Mouse (Mus musculus): ENCODE measurements around the gene Olfr724. TPM values are rescaled to one million over a fixed set of nuclear protein-coding genes. Genes with fewer than 3 reads are reported as not detected.
"Not testable (repeated sequence)": the region's sequence is repeated elsewhere in the genome, so short reads cannot be mapped to it uniquely, and the experiment has no call there.

Gene Olfr724
- polyA plus RNA-seq (2016; fragmentation: Nextera tagmentation; extraction: Ambion mirVana): not detected in 2 replicates

DNA sequence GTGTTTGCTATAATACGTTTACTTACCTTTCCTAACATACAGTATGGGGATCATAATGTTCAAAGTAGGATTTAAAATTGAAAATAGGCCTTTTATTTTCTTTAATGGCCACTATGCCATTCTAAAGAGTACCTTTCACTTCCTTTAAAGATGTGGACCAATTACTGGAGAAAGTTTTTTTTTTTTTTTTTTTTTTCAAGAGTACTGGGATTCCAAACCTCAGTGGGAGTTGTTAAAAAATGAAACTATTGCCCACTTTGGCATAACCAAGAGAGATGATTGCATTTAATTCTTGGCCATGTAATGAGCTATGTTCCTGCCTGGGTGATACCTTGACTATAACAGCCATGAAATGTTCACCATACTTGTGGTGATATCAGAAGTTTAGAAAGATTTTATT, at the start of gene Olfr724:
Olfr724 (minus strand) TSS at position 101 of the 400 bp plus-strand sequence.
- H3K9me3 ChIP-seq: not testable (repeated sequence)

GRCm38 (mm10) chr14:49955890-49956289, 7.2 kb downstream of the Olfr724 start:
- no peak overlapping the region for H3K9ac ChIP-seq
- ATAC-seq (ENCODE audit: low FRiP score, low read depth): no peak
- no peaks in the 10 kb centered on the region for H3K27me3 ChIP-seq (replicated peaks)
- H3K4me1 ChIP-seq: no peaks in the 10 kb centered on the region
- WGBS: 55% methylated on average over 2 of the region's 2 CpGs
- no peak overlapping the region for H3K4me3 ChIP-seq
- no peak overlapping the region for H3K27ac ChIP-seq
- H3K9me3 ChIP-seq: no peaks in the 10 kb centered on the region
- H3K36me3 ChIP-seq: no peaks in the 10 kb centered on the region
- no peak overlapping the region for H3K4me2 ChIP-seq (replicated peaks)

More for the DNA sequence above, at the start of gene Olfr724:
- 73% methylated on average over 1 of the region's 1 CpGs for WGBS
- not testable (repeated sequence) for H3K4me2 ChIP-seq (replicated peaks); ATAC-seq (ENCODE audit: low FRiP score, low read depth); H3K27ac ChIP-seq; H3K4me1 ChIP-seq; H3K9ac ChIP-seq; H3K36me3 ChIP-seq; H3K4me3 ChIP-seq; H3K27me3 ChIP-seq (replicated peaks)

DNA sequence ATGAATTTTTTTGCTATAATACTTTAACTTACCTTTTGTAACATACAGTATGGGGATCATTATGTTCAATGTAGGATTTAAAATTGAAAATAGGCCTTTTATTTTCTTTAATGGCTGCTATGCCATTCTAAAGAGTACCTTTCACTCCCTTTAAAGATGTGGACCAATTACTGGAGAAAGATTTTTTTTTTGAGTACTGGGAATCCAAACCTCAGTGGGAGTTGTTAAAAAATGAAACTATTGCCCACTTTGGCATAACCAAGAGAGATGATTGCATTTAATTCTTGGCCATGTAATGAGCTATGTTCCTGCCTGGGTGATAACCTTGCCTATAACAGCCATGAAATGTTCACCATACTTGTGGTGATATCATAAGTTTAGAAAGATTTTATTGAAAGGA, 31.4 kb downstream of the Olfr724 start, which contains the start of gene Olfr723:
Olfr723 (minus strand) TSS at position 101 of the 400 bp plus-strand sequence.
- not testable (repeated sequence) for H3K9ac ChIP-seq; H3K4me1 ChIP-seq; H3K9me3 ChIP-seq; H3K4me3 ChIP-seq; H3K4me2 ChIP-seq (replicated peaks); H3K27me3 ChIP-seq (replicated peaks); H3K36me3 ChIP-seq; H3K27ac ChIP-seq; ATAC-seq (ENCODE audit: low FRiP score, low read depth)

Other genes starting within 250 kb of the Olfr724 start
- 38.4 and 47.9 TPM in 2 replicates for gene Armh4, start 179.9 kb downstream of the Olfr724 start, polyA plus RNA-seq (2016; fragmentation: Nextera tagmentation; extraction: Ambion mirVana)
- not detected in 2 replicates for gene Olfr722, start 61.3 kb downstream of the Olfr724 start, polyA plus RNA-seq (2016; fragmentation: Nextera tagmentation; extraction: Ambion mirVana)
- gene Olfr723, start 31.5 kb downstream of the Olfr724 start, polyA plus RNA-seq (2016; fragmentation: Nextera tagmentation; extraction: Ambion mirVana): not detected in 2 replicates
- gene Olfr725, start 77.1 kb upstream of the Olfr724 start, polyA plus RNA-seq (2016; fragmentation: Nextera tagmentation; extraction: Ambion mirVana): not detected in 2 replicates
- gene Olfr726, start 127.7 kb upstream of the Olfr724 start, polyA plus RNA-seq (2016; fragmentation: Nextera tagmentation; extraction: Ambion mirVana): not detected in 2 replicates
- gene Olfr727, start 159.9 kb upstream of the Olfr724 start, polyA plus RNA-seq (2016; fragmentation: Nextera tagmentation; extraction: Ambion mirVana): not detected in 2 replicates
- gene Olfr728, start 179.4 kb upstream of the Olfr724 start, polyA plus RNA-seq (2016; fragmentation: Nextera tagmentation; extraction: Ambion mirVana): not detected in 2 replicates
- not detected in 2 replicates for gene Olfr729, start 189.6 kb upstream of the Olfr724 start, polyA plus RNA-seq (2016; fragmentation: Nextera tagmentation; extraction: Ambion mirVana)
- gene Olfr730, start 224.9 kb upstream of the Olfr724 start, polyA plus RNA-seq (2016; fragmentation: Nextera tagmentation; extraction: Ambion mirVana): not detected in 2 replicates

Measured in neural tube, embryonic 12.5 days (tissue).